Mouse (Mus musculus): ENCODE data around the gene Elob. TPM values are rescaled to one million over a fixed set of nuclear protein-coding genes. Genes with fewer than 3 reads are reported as not detected.

Elob gene
- polyA plus RNA-seq, 1 experiment, result 237 TPM

GRCm38 (mm10) chr17:23776216-23776615, 52.7 kb downstream of the Elob start:
- 91% methylated on average over 10 of the region's 10 CpGs for WGBS
- no peak for DNase-seq (ENCODE audit: low read depth in 1 of 2, low spot score in 2 of 2)
- no peak overlapping the region for H3K27ac ChIP-seq (ENCODE audit: insufficient read depth, low read length)
- peaks cover 4% of the 10 kb centered on the region; the same call in 1 of the 2 replicates for H3K4me1 ChIP-seq (ENCODE audit: control insufficient read depth, insufficient read depth, insufficient read length)
- no peak overlapping the region for H3K4me3 ChIP-seq (ENCODE audit: extremely low read depth, insufficient read depth, insufficient read length)
- TF ChIP-seq CTCF (IDR thresholded peaks at IDR 0.05; ENCODE audit: extremely low read depth, insufficient read depth, insufficient read length, insufficient replicate concordance) (no peak), POLR2A (IDR thresholded peaks at IDR 0.05; ENCODE audit: low read depth, low read length) (no peak)
- no peaks in the 10 kb centered on the region for H3K27me3 ChIP-seq (ENCODE audit: control insufficient read depth, insufficient read depth, low read length)
- H3K36me3 ChIP-seq (ENCODE audit: control insufficient read depth, insufficient read depth, low read length), result no peaks in the 10 kb centered on the region

Other genes starting within 250 kb of the Elob start
- gene Zfp13, start 229.6 kb downstream of the Elob start, polyA plus RNA-seq (2012; rRNA removed), result 2.9 and 3.4 TPM in 2 replicates
- 0.06 TPM in 1 of 2 replicates, not detected in the other for gene Zscan10, start 228.3 kb downstream of the Elob start, polyA plus RNA-seq (2012; rRNA removed)
- 1.3 and 2.0 TPM in 2 replicates for gene Mmp25, start 183.9 kb downstream of the Elob start, polyA plus RNA-seq (2012; rRNA removed)
- gene Bicdl2, start 168.6 kb downstream of the Elob start, polyA plus RNA-seq (2012; rRNA removed), result 0.16 and 0.25 TPM in 2 replicates
- gene Hcfc1r1, start 155.5 kb downstream of the Elob start, polyA plus RNA-seq (2012; rRNA removed), result 75.0 and 90.8 TPM in 2 replicates
- gene Thoc6, start 155.3 kb downstream of the Elob start, polyA plus RNA-seq (2012; rRNA removed), result 24.8 and 31.1 TPM in 2 replicates
- gene Tnfrsf12a, start 151.7 kb downstream of the Elob start, polyA plus RNA-seq (2012; rRNA removed), result 3.8 and 4.9 TPM in 2 replicates
- 0.18 and 0.32 TPM in 2 replicates for gene Cldn6, start 149.9 kb downstream of the Elob start, polyA plus RNA-seq (2012; rRNA removed)
- 0.15 and 0.19 TPM in 2 replicates for gene Cldn9, start 145.1 kb downstream of the Elob start, polyA plus RNA-seq (2012; rRNA removed)
- gene 1520401A03Rik, start 106.4 kb downstream of the Elob start, polyA plus RNA-seq (2012; rRNA removed), result not detected in 2 replicates
- gene Pkmyt1, start 102.8 kb downstream of the Elob start, polyA plus RNA-seq (2012; rRNA removed), result 48.3 and 74.8 TPM in 2 replicates
- 13.8 and 22.0 TPM in 2 replicates for gene Paqr4, start 88.3 kb downstream of the Elob start, polyA plus RNA-seq (2012; rRNA removed)
- gene Kremen2, start 83.3 kb downstream of the Elob start, polyA plus RNA-seq (2012; rRNA removed), result 0.65 and 0.92 TPM in 2 replicates
- gene Flywch1, start 57.5 kb downstream of the Elob start, polyA plus RNA-seq (2012; rRNA removed), result 17.4 and 21.2 TPM in 2 replicates
- gene Flywch2, start 43.1 kb downstream of the Elob start, polyA plus RNA-seq (2012; rRNA removed), result 1.4 and 1.5 TPM in 2 replicates
- 601 and 671 TPM in 2 replicates for gene Srrm2, start 38.6 kb downstream of the Elob start, polyA plus RNA-seq (2012; rRNA removed)
- gene Prss33, start 6.9 kb upstream of the Elob start, polyA plus RNA-seq (2012; rRNA removed), result 0.08 and 0.09 TPM in 2 replicates
- gene Prss32, start 14.7 kb upstream of the Elob start, polyA plus RNA-seq (2012; rRNA removed), result 0.14 TPM in 1 of 2 replicates, not detected in the other
- 0.18 and 0.32 TPM in 2 replicates for gene Prss41, start 15.0 kb upstream of the Elob start, polyA plus RNA-seq (2012; rRNA removed)
- not detected in 2 replicates for gene Prss21, start 38.9 kb upstream of the Elob start, polyA plus RNA-seq (2012; rRNA removed)
- not detected in 2 replicates for gene Dcpp1, start 51.7 kb upstream of the Elob start, polyA plus RNA-seq (2012; rRNA removed)
- gene Dcpp2, start 51.7 kb upstream of the Elob start, polyA plus RNA-seq (2012; rRNA removed), result not detected in 2 replicates
- gene Dcpp3, start 88.3 kb upstream of the Elob start, polyA plus RNA-seq (2012; rRNA removed), result not detected in 2 replicates
- gene Sbp, start 112.5 kb upstream of the Elob start, polyA plus RNA-seq (2012; rRNA removed), result not detected in 2 replicates
- not detected in 2 replicates for gene Sbpl, start 126.1 kb upstream of the Elob start, polyA plus RNA-seq (2012; rRNA removed)
- gene Prss30, start 151.4 kb upstream of the Elob start, polyA plus RNA-seq (2012; rRNA removed), result 10.8 and 13.6 TPM in 2 replicates
- gene Prss22, start 169.0 kb upstream of the Elob start, polyA plus RNA-seq (2012; rRNA removed), result 0.06 TPM in 1 of 2 replicates, not detected in the other
- gene Prss27, start 209.0 kb upstream of the Elob start, polyA plus RNA-seq (2012; rRNA removed), result 0.07 TPM in 1 of 2 replicates, not detected in the other
- gene Kctd5, start 244.3 kb upstream of the Elob start, polyA plus RNA-seq (2012; rRNA removed), result 14.7 and 24.3 TPM in 2 replicates

Data from spleen, adult 2 months (tissue).